Mouse (Mus musculus) small intestine, adult 10 weeks (tissue): ENCODE measurements around the gene Gm49337. TPM values are rescaled to one million over a fixed set of nuclear protein-coding genes. Genes with fewer than 3 reads are reported as not detected.

Experiments
- polyA plus RNA-seq: library from polyadenylated mRNA; stranded (reverse); fragments of 350-450 nt; fragmentation: Illumina TruSeq; extraction: RNeasy Lipid Tissue Mini Kit (QIAGEN cat#74804); gene quantifications from one replicate; pipeline ENCODE4 v1.2.3, GENCODE M21; 2014; ENCODE audit warnings: low replicate concordance

The Gm49337 gene
- 1.1 TPM for polyA plus RNA-seq

GRCm38 (mm10) chr4:116173072-116173471, at the start of gene Gm49337, which contains the start of gene 1700042G07Rik:
Gm49337 (plus strand) TSS chr4:116173384.
1700042G07Rik (plus strand) TSS chr4:116173372.

GRCm38 (mm10) chr4:116123602-116124519, 49.3 kb upstream of the Gm49337 start, which contains the start of the genes Rad54l and Pomgnt1:
Rad54l (minus strand) TSS chr4:116123690.
Pomgnt1 (plus strand) TSS chr4:116123840.

GRCm38 (mm10) chr4:116151238-116151637, 21.9 kb upstream of the Gm49337 start, which contains the start of gene Lurap1:
Lurap1 (minus strand) TSS chr4:116151338.

GRCm38 (mm10) chr4:116167404-116167803, 5.8 kb upstream of the Gm49337 start, which contains the start of gene Tspan1:
Tspan1 (minus strand) TSS chr4:116167601.

GRCm38 (mm10) chr4:116221140-116221851, 48.1 kb downstream of the Gm49337 start, which contains the start of gene Pik3r3:
Pik3r3 (plus strand) TSS chr4:116221618.

Other genes with a start within 250 kb of the Gm49337 start
- gene Dmbx1, start 233.5 kb upstream of the Gm49337 start, polyA plus RNA-seq: not detected
- 27.4 TPM for gene Faah, start 155.5 kb upstream of the Gm49337 start, polyA plus RNA-seq
- gene Nsun4, start 119.5 kb upstream of the Gm49337 start, polyA plus RNA-seq: 10.1 TPM
- 172 TPM for gene Uqcrh, start 98.3 kb upstream of the Gm49337 start, polyA plus RNA-seq
- 2.3 TPM for gene Lrrc41, start 98.1 kb upstream of the Gm49337 start, polyA plus RNA-seq
- 3.6 TPM for gene Rad54l, start 49.7 kb upstream of the Gm49337 start, polyA plus RNA-seq
- 3.3 TPM for gene Pomgnt1, start 49.5 kb upstream of the Gm49337 start, polyA plus RNA-seq
- gene Lurap1, start 22.0 kb upstream of the Gm49337 start, polyA plus RNA-seq: 0.52 TPM
- gene Tspan1, start 5.8 kb upstream of the Gm49337 start, polyA plus RNA-seq: 24.7 TPM
- gene 1700042G07Rik, start within 50 bp of the Gm49337 start, polyA plus RNA-seq: not detected
- gene Pik3r3, start 48.2 kb downstream of the Gm49337 start, polyA plus RNA-seq: 9.5 TPM